Mouse (Mus musculus): Measurements from ENCODE around the gene Prss1.
"Not testable (repeated sequence)": the region's sequence is repeated elsewhere in the genome, so short reads cannot be mapped to it uniquely, and the experiment has no call there.

The Prss1 gene

DNA sequence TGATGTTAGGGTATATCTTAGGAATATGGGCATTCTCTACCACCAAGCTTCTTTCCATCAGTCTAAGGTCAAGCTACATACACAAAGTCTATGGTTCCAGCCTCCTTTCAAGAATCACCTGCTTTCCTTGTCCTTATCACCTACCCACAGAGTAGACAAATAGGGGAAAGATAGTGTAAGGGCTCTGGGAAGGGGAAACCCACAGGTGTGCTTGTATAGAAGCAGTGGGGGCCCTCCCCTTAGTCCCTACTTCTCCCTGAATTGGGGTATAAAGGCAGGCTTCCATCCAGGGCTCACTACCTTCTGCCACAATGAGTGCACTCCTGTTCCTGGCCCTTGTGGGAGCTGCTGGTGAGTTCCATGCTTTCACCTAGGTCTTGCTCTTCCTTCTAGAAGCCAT lies at the start of gene Prss1:
Gene Prss1, plus strand, starts transcription at position 301 of the 400 bp plus-strand sequence.
- DNase-seq (ENCODE audit: low spot score), result not testable (repeated sequence)

GRCm38 (mm10) chr6:41442261-41442660 lies 16.5 kb upstream of the Prss1 start:
- not testable (repeated sequence) for DNase-seq (ENCODE audit: low spot score)

DNA sequence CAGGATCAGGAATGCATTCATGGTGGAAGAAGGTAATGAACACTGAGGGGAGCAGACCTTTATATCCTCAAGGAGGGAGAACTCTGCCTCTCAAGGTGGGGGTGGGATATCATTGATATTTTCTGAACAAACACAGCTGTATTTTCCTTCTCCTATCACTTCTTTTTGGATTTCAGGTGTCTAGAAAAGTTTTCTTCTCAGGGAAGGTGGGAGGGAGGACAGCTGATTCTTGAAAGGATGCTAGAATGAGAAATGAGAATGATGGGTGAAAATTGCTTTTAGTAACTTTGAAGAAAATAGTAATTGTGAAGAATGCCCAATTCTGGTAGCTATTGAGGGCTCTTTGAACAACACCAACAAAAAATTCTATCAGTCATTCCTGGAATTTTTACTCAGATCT lies 12.7 kb upstream of the Prss1 start, which contains the start of gene Gm10334:
Gene Gm10334, minus strand, starts transcription at position 101 of the 400 bp plus-strand sequence.
- DNase-seq (ENCODE audit: low spot score), result not testable (repeated sequence)

GRCm38 (mm10) chr6:41499374-41499773 lies 40.6 kb downstream of the Prss1 start:
- no peak for DNase-seq (ENCODE audit: low spot score)

- no peak for DNase-seq (ENCODE audit: low spot score)
Observed at GRCm38 (mm10) chr6:41504915-41505314, 46.2 kb downstream of the Prss1 start.

- DNase-seq (ENCODE audit: low spot score), result no peak
Observed at GRCm38 (mm10) chr6:41505323-41505722, 46.6 kb downstream of the Prss1 start.

All from spleen, adult 12 weeks (tissue).